Mouse (Mus musculus) heart, embryonic 15.5 days (tissue): ENCODE data around the gene Tmem150b. TPM values are rescaled to one million over a fixed set of nuclear protein-coding genes. Genes with fewer than 3 reads are reported as not detected.

Source experiments
- ATAC-seq: fragments of 200-750 bp; cut with Nextera tagmentation; replicated peaks from 2 replicates; pipeline ENCODE4 v1.8.0; 2017; ENCODE audit warnings: low read depth, moderate TSS enrichment; ENCODE audit not compliant: insufficient number of reproducible peaks, insufficient read depth, low FRiP score
- H3K27ac ChIP-seq: fragments of 300-500 bp; sonication (generic); 2 replicates; pipeline ENCODE4 v1.5.1; 2015; ENCODE audit warnings: mild to moderate bottlenecking, inconsistent platforms
- H3K27me3 ChIP-seq: fragments of 300-500 bp; sonication (generic); 2 replicates; pipeline ENCODE4 v1.6.1; 2015; ENCODE audit warnings: inconsistent platforms
- H3K36me3 ChIP-seq: fragments of 300-500 bp; sonication (generic); 2 replicates; pipeline ENCODE4 v1.6.1; 2015; ENCODE audit warnings: mild to moderate bottlenecking, inconsistent platforms
- H3K4me1 ChIP-seq: fragments of 300-500 bp; sonication (generic); replicated peaks from 2 replicates; pipeline ENCODE4 v1.6.1; 2015; ENCODE audit warnings: inconsistent platforms
- H3K4me2 ChIP-seq: fragments of 300-500 bp; sonication (generic); 2 replicates; pipeline ENCODE4 v1.6.1; 2015; ENCODE audit warnings: inconsistent platforms, mild to moderate bottlenecking, moderate library complexity
- H3K4me3 ChIP-seq: fragments of 300-500 bp; sonication (generic); 2 replicates; pipeline ENCODE4 v1.5.1; 2015; ENCODE audit warnings: mild to moderate bottlenecking, inconsistent platforms
- H3K9ac ChIP-seq: fragments of 300-500 bp; sonication (generic); 2 replicates; pipeline ENCODE4 v1.6.1; 2015; ENCODE audit warnings: mild to moderate bottlenecking, inconsistent platforms
- H3K9me3 ChIP-seq: fragments of 300-500 bp; sonication (generic); replicated peaks from 2 replicates; pipeline ENCODE4 v1.6.1; 2016; ENCODE audit warnings: inconsistent platforms
- WGBS: fragments of 180-500 bp; shearing (Covaris S2); methylation state at CpG from one replicate; pipeline ENCODE4 v1.1.7; 2015; ENCODE audit warnings: mixed read lengths; 5-methylcytosine and 5-hydroxymethylcytosine counted together
- polyA plus RNA-seq: library from polyadenylated mRNA; unstranded; fragments of >200 nt; fragmentation: Nextera tagmentation; extraction: Ambion mirVana; gene quantifications from 2 replicates; pipeline ENCODE4 v1.2.1, GENCODE M21; 2015

Gene Tmem150b
- polyA plus RNA-seq = 0.11 TPM in 1 of 2 replicates, not detected in the other

GRCm38 (mm10) chr7:4725169-4725568, at the start of gene Tmem150b:
Tmem150b (minus strand) TSS chr7:4725249.
- no peak within 1 kb of the TSS for H3K27ac ChIP-seq
- no peaks in the 10 kb centered on the region for H3K9me3 ChIP-seq
- peak within 1 kb of the TSS; percentile 56; the same call in 1 of the 2 replicates for H3K4me2 ChIP-seq
- H3K4me1 ChIP-seq = no peaks in the 10 kb centered on the region
- no peak for ATAC-seq
- 54% methylated on average over 7 of the region's 7 CpGs for WGBS
- H3K9ac ChIP-seq = no peak within 1 kb of the TSS
- no peak within 1 kb of the TSS for H3K4me3 ChIP-seq
- no peaks in the 10 kb centered on the region for H3K27me3 ChIP-seq
- H3K36me3 ChIP-seq = no peaks in the 10 kb centered on the region

GRCm38 (mm10) chr7:4771202-4771601, 46.2 kb upstream of the Tmem150b start, which contains the start of gene Fam71e2:
Fam71e2 (minus strand) TSS chr7:4771302.
- H3K9me3 ChIP-seq = no peaks in the 10 kb centered on the region
- H3K36me3 ChIP-seq = no peaks in the 10 kb centered on the region
- ATAC-seq = no peak
- 59% methylated on average over 3 of the region's 5 CpGs for WGBS
- peaks cover 20% of the 10 kb centered on the region for H3K27me3 ChIP-seq
- H3K27ac ChIP-seq = no peak within 1 kb of the TSS
- no peaks in the 10 kb centered on the region for H3K4me1 ChIP-seq
- no peak within 1 kb of the TSS for H3K4me3 ChIP-seq
- no peak within 1 kb of the TSS for H3K4me2 ChIP-seq
- no peak within 1 kb of the TSS for H3K9ac ChIP-seq

GRCm38 (mm10) chr7:4764946-4765710, 40.1 kb upstream of the Tmem150b start:
- H3K9me3 ChIP-seq = no peaks in the 10 kb centered on the region
- 0 out of 2 replicates have a peak, but pooled peaks cover 3% of the 10 kb centered on the region for H3K4me1 ChIP-seq
- no peaks in the 10 kb centered on the region for H3K27me3 ChIP-seq
- no peaks in the 10 kb centered on the region for H3K36me3 ChIP-seq
- no peak for ATAC-seq
- no peak overlapping the region for H3K4me3 ChIP-seq
- 35% methylated on average over 4 of the region's 4 CpGs for WGBS
- no peak overlapping the region for H3K9ac ChIP-seq
- H3K27ac ChIP-seq = no peak overlapping the region
- H3K4me2 ChIP-seq = no peak overlapping the region

GRCm38 (mm10) chr7:4759670-4760069, 34.6 kb upstream of the Tmem150b start:
- Histone ChIP-seq H3K27me3 (no peaks in the 10 kb centered on the region), H3K36me3 (no peaks in the 10 kb centered on the region), H3K27ac (no peak overlapping the region), H3K4me1 (no peaks in the 10 kb centered on the region), H3K4me3 (no peak overlapping the region), H3K9ac (no peak overlapping the region), H3K4me2 (no peak overlapping the region), H3K9me3 (no peaks in the 10 kb centered on the region)
- WGBS = 35% methylated on average over 1 of the region's 1 CpGs
- no peak for ATAC-seq

GRCm38 (mm10) chr7:4752821-4753570, 27.9 kb upstream of the Tmem150b start, which contains the start of gene Cox6b2:
Cox6b2 (minus strand) TSS chr7:4753094.
- no peaks in the 10 kb centered on the region for H3K36me3 ChIP-seq
- no peaks in the 10 kb centered on the region for H3K9me3 ChIP-seq
- WGBS = 2% methylated on average over 24 of the region's 24 CpGs
- H3K4me2 ChIP-seq = peak within 1 kb of the TSS; percentile 72
- peak; percentile 88 for ATAC-seq
- H3K27ac ChIP-seq = peak within 1 kb of the TSS; percentile 48
- peaks cover 16% of the 10 kb centered on the region for H3K4me1 ChIP-seq
- H3K27me3 ChIP-seq = no peaks in the 10 kb centered on the region
- H3K9ac ChIP-seq = peak within 1 kb of the TSS; percentile 10; the same call in 1 of the 2 replicates
- H3K4me3 ChIP-seq = peak within 1 kb of the TSS; percentile 50

GRCm38 (mm10) chr7:4751971-4752820, 27.1 kb upstream of the Tmem150b start:
- Histone ChIP-seq H3K9ac (peak overlapping the region; percentile 10; the same call in 1 of the 2 replicates), H3K36me3 (no peaks in the 10 kb centered on the region), H3K27me3 (no peaks in the 10 kb centered on the region), H3K27ac (peak overlapping the region; percentile 48), H3K9me3 (no peaks in the 10 kb centered on the region), H3K4me3 (peak overlapping the region; percentile 50), H3K4me1 (peaks cover 16% of the 10 kb centered on the region), H3K4me2 (peak overlapping the region; percentile 72)
- peak; percentile 66 for ATAC-seq
- 2% methylated on average over 30 of the region's 30 CpGs for WGBS

- H3K36me3 ChIP-seq = peaks cover 19% of the 10 kb centered on the region; the same call in 1 of the 2 replicates
- no peaks in the 10 kb centered on the region for H3K27me3 ChIP-seq
- H3K9me3 ChIP-seq = no peaks in the 10 kb centered on the region
- H3K9ac ChIP-seq = no peak overlapping the region
- no peak for ATAC-seq
- 54% methylated on average over 2 of the region's 2 CpGs for WGBS
- no peak overlapping the region for H3K27ac ChIP-seq
- peaks cover 16% of the 10 kb centered on the region for H3K4me1 ChIP-seq
- H3K4me3 ChIP-seq = no peak overlapping the region
- H3K4me2 ChIP-seq = no peak overlapping the region
These were observed 24.1 kb upstream of the Tmem150b start for GRCm38 (mm10) chr7:4749169-4749568.

- no peak overlapping the region for H3K27ac ChIP-seq
- H3K36me3 ChIP-seq = peaks cover 20% of the 10 kb centered on the region; the same call in 1 of the 2 replicates
- peaks cover 16% of the 10 kb centered on the region for H3K4me1 ChIP-seq
- no peak overlapping the region for H3K4me2 ChIP-seq
- no peaks in the 10 kb centered on the region for H3K9me3 ChIP-seq
- H3K4me3 ChIP-seq = no peak overlapping the region
- H3K27me3 ChIP-seq = no peaks in the 10 kb centered on the region
- ATAC-seq = no peak
- 68% methylated on average over 4 of the region's 4 CpGs for WGBS
- H3K9ac ChIP-seq = no peak overlapping the region
These were observed 23.3 kb upstream of the Tmem150b start for GRCm38 (mm10) chr7:4748321-4748720.

GRCm38 (mm10) chr7:4747156-4747899, 22.3 kb upstream of the Tmem150b start:
- no peak overlapping the region for H3K4me3 ChIP-seq
- H3K4me2 ChIP-seq = no peak overlapping the region
- H3K9ac ChIP-seq = no peak overlapping the region
- 55% methylated on average over 9 of the region's 9 CpGs for WGBS
- H3K9me3 ChIP-seq = no peaks in the 10 kb centered on the region
- H3K4me1 ChIP-seq = peaks cover 15% of the 10 kb centered on the region
- H3K27ac ChIP-seq = no peak overlapping the region
- no peak for ATAC-seq
- no peaks in the 10 kb centered on the region for H3K27me3 ChIP-seq
- peaks cover 20% of the 10 kb centered on the region; the same call in 1 of the 2 replicates for H3K36me3 ChIP-seq

GRCm38 (mm10) chr7:4746326-4746980, 21.4 kb upstream of the Tmem150b start:
- Histone ChIP-seq H3K27me3 (no peaks in the 10 kb centered on the region), H3K9ac (no peak overlapping the region), H3K36me3 (peaks cover 20% of the 10 kb centered on the region; the same call in 1 of the 2 replicates), H3K4me3 (no peak overlapping the region), H3K27ac (no peak overlapping the region), H3K9me3 (no peaks in the 10 kb centered on the region), H3K4me1 (peaks cover 17% of the 10 kb centered on the region), H3K4me2 (no peak overlapping the region)
- 85% methylated on average over 22 of the region's 22 CpGs for WGBS
- ATAC-seq = no peak
